Mouse (Mus musculus) cerebral cortex, adult 2 months (tissue): ENCODE results near the gene Sco2.

ENCODE experiments used
- WGBS: fragments of 180-500 bp; shearing (Covaris S2); methylation state at CpG from one replicate; pipeline ENCODE4 v1.1.7; 2018; 5-methylcytosine and 5-hydroxymethylcytosine counted together

The Sco2 gene

DNA sequence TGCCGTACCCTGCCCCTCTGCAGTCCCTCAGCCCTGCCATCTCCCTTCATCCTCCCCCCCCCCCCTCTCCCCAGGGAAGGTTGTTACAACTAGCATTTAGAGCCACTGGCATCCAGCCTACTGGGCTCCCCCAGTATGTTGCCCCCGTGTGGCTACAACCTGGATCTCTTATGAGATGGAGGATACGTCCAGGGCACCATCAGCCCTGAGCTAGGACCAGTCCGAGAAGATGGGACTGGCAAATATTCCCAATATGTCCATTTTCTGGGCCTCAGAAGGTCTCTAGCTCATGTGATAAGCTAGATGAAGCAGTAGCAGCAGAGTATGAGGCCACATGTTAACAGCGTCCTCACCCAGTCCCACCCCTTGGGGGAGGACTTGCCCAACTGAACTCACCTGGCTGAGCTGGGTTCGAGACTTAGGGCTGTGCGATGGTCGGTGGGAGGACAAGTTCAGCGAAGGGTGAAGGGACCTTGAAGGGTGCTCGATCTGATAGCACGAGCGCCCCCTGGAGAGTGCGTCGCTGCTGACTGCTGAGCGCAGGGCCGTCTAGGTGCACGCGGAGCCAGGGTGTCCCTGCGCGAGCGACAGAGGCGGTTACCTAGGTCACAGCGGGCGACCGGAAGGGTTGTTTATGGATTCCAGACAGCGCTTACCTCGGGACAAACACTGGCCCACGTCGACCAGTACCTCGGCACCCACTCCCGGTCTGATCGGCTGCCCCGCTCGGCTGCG, 452 bp downstream of the Sco2 start:
- under 1% methylated on average over 35 of the region's 35 CpGs for WGBS

DNA sequence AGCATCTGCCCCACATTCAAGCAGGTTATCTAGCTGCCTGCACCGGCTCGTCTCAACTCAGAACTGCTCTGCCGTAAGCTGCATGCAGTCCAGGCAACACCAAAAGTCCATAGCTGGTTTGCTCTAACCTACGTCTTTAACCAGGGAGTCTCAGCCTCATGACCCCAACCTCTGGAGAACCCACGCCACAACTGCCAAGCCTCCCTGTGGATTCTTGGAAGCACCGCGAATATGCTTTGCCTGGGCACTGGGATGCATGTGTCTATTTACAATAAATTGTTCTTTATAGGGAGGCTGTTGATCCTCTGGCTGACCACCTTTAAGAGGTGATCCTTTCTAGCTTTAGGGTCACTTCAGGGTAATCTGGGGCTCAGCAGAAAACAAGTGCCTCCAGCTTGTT, 1.1 kb downstream of the Sco2 start:
- WGBS, result 77% methylated on average over 7 of the region's 7 CpGs

DNA sequence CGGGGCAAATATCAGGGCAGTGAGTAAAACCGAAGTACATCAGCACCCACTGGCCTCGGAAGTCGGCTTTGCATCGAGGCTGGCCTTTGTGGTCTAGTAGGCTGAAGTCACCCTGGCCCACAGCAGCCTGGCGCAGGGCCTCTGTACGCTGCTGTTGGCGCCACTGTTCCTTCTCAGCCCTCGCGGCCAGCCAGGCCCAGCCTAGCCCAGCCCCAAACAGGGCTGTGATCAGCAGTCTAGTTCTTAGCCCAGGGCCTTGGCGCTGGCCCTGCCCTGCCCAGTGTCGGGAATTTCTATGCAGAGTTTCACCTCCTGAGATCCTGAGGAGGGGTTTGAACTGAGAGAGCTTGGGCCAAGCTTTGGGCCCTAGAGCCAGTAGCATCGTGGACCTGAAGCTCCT, 1.6 kb downstream of the Sco2 start:
- 83% methylated on average over 13 of the region's 13 CpGs for WGBS

GRCm38 (mm10) chr15:89365141-89365551, 8.5 kb downstream of the Sco2 start:
- 91% methylated on average over 4 of the region's 4 CpGs for WGBS

GRCm38 (mm10) chr15:89363051-89363450, 10.6 kb downstream of the Sco2 start:
- 70% methylated on average over 7 of the region's 7 CpGs for WGBS

DNA sequence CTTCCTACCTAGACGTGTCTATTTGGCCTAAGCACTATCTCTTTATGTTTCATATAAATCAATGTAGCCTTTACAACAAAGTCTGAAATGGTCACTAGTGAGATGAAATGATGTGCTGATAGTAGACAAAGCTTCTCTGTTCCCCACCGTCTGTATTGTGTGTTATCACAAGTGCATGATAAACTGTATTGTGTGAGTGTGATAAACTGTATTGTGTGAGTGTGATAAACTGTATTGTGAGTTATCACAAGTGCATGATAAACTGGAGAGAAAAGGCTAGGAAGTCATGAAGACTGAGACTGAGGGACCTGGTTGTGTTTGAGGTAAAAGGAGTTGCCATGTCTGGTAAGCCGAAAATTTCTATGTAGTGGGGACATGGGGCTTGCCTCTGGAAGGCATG, 14.9 kb downstream of the Sco2 start:
- 86% methylated on average over 3 of the region's 3 CpGs for WGBS

GRCm38 (mm10) chr15:89356372-89356771, 17.3 kb downstream of the Sco2 start:
- under 1% methylated on average over 15 of the region's 15 CpGs for WGBS

DNA sequence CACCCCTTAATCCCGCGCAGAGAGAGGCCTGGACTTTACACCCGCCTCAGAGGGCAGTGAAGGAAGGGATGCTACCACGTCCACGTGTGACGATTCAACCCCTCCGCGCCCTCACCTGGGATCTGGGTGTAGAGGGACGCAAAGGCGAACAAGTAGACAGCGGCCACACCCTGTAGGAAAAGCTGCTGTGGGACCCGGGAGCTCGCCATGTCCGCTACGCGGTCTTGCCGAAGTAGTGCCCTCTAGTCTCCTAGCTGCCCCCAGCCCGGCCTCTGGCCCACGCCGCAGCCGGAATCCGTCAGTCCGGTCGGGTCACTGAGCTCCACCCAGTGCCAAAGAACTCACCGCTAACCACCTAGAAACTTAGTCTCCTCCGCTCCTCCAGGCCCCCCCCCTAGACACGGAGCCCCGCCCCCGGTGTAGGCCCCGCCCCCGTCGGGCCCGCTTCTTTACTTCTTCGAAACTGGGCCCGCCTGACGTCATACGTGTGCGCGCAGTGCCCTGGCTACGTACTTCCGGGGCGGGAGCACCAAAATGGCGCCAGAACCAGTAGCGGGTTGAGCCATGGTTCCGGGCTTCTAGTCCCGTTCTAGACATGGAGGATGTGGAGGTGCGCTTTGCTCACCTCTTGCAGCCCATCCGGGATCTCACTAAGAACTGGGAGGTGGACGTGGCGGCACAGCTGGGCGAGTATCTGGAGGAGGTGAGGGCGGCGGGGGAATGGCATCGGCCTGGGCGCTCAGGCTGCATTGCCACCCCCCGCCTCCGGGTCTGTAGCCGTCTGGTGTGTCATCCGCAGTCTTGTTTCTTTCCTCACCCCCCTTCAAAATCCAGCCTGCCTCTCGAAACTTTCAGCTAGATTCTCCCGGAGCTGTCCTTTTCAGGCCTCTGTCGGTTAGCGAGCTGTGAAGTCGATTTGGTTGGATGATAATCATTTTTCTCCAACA, 18.1 kb downstream of the Sco2 start, which contains the start of the genes Lmf2 and Ncaph2:
TSS of gene Lmf2 (minus strand) at position 419 of the 947 bp plus-strand sequence.
TSS of gene Ncaph2 (plus strand) at position 479 of the 947 bp plus-strand sequence.
- under 1% methylated on average over 64 of the region's 64 CpGs for WGBS

GRCm38 (mm10) chr15:89354455-89354854, 19.2 kb downstream of the Sco2 start:
- 72% methylated on average over 7 of the region's 7 CpGs for WGBS

DNA sequence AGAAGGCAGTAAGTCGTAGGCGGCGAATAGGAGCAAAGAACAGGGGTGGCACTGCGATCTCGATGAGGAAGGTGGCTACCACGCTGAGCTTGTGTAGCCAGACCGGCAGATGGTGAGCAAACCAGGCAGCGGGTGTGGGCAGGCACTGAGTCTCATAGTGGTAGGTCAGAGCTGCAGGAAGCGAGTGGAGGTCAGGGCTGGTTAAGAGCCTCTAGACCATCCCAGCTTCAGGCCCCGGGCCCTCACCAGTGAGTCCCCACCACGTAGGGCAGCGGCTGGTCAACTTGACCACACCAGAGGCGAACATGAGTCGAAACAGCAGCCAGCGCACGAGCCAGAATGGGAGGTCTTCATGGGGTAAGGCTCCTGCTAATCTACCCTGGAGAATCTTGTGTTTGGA, 19.8 kb downstream of the Sco2 start:
- 92% methylated on average over 16 of the region's 16 CpGs for WGBS

- WGBS, result 96% methylated on average over 12 of the region's 12 CpGs
These were observed 20.9 kb downstream of the Sco2 start for GRCm38 (mm10) chr15:89352795-89353194.

GRCm38 (mm10) chr15:89352054-89352453, 21.6 kb downstream of the Sco2 start:
- WGBS, result 93% methylated on average over 14 of the region's 14 CpGs

- 87% methylated on average over 15 of the region's 15 CpGs for WGBS
These were observed 22.3 kb downstream of the Sco2 start for GRCm38 (mm10) chr15:89351302-89351701.

DNA sequence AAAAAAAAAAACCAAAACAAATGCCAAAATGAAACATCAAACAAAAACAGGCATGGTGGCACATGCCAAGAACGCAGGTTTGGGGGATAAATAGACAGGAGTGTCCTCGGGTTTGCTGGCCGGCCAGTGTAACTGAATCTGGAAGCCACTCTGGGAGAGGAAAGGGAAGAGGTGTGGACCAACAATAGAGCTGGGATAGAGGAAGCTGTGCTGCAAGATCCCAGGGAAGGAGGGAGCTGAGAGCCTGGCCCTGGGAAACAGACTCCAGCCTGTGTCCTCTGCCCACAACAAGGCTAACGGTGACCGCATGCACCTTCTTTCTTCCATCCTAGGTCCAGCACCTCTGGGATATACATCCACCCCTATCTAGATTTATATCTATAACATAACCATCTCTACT, 23.2 kb downstream of the Sco2 start:
- WGBS, result 80% methylated on average over 5 of the region's 5 CpGs

- 90% methylated on average over 3 of the region's 3 CpGs for WGBS
These were observed 30.3 kb downstream of the Sco2 start for GRCm38 (mm10) chr15:89343325-89343724.

DNA sequence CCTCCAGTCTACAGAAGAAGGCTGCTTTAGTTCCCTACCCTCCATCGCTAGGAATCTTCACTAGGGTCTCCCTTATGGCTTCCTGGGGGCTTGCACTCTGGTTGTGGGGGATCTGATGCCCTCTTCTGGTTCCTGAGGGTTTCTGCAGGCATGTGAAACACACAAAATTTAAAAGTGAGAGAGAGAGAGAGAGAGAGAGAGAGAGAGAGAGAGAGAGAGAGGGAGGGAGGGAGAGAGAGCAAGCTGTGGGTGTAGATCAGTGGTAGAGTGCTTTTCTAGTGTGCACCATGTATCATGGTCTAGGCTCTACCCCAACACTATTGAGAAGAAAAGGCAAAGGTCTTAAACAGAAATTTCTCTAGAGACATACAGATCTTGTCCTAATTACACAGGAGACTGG, 32.0 kb downstream of the Sco2 start:
- WGBS, result 50% methylated on average over 1 of the region's 1 CpGs

- WGBS, result 75% methylated on average over 3 of the region's 3 CpGs
These were observed 33.5 kb downstream of the Sco2 start for GRCm38 (mm10) chr15:89340136-89340535.

GRCm38 (mm10) chr15:89339696-89340095, 34.0 kb downstream of the Sco2 start:
- 85% methylated on average over 2 of the region's 2 CpGs for WGBS

GRCm38 (mm10) chr15:89336422-89336821, 37.2 kb downstream of the Sco2 start:
- 88% methylated on average over 14 of the region's 14 CpGs for WGBS

DNA sequence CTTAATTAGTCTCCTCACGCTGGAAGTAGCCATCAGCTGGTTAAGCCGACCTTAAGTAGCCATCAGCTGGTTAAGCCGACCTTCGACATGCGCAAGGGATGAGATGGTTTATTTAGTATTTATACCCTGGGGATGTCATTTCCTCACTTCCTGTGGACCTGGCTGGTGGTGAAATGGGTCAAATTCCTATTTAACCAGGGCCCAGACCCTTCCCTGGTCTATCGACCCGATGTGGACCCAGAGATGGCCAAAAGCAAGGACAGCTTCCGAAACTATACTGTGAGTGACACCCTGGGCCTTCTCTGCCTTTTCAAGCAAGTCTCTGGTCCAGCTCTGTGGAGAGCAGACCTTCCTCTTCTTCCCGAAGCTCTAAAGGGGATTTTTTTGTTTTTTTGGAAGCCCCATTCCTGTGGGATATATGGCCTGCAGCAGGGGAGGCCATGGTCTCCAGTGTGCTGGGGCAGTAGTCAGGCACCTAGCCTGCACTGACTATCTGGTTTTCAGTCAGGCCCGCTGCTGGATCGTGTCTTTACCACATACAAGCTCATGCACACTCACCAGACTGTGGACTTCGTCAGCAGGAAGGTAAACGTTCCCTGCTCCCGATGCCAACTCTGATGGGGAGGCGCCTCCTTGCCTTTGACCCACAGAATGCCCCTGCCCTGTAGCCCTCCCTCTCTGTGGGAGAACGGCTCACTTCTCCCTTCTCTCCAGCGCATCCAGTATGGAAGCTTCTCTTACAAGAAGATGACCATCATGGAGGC, 38.7 kb downstream of the Sco2 start:
- 85% methylated on average over 17 of the region's 17 CpGs for WGBS

DNA sequence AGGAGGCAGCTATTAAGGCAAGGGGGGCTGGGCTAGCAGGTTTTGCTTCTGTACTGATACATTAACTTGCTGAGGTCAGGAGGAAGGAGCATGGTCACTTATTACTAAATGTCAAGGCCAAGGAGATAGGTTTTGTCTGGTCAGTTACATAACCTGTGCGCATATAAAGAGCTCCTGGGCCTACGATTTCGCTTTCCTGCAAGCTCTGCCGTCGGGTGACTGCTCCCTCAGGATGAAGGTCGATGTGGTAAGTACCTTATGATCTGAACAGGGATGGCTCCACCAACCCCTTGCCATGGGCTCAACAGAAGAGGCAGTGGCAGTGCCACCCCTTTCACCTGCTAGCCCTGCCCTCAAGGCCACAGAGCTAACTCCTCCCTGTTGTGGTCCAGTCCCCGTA, 39.4 kb downstream of the Sco2 start, which contains the start of gene Miox:
TSS of gene Miox (plus strand) at position 128 of the 400 bp plus-strand sequence.
- WGBS, result 93% methylated on average over 7 of the region's 7 CpGs

- 62% methylated on average over 5 of the region's 5 CpGs for WGBS
These were observed 47.2 kb downstream of the Sco2 start for GRCm38 (mm10) chr15:89326441-89326840.
